Mouse (Mus musculus) left cerebral cortex, adult 2 months (tissue): ENCODE measurements at regions not wholly inside any gene's neighbourhood (a gene's known extent, or its start where the extent isn't known, plus 50 kb on each side); places are given as distances from the start of the nearest gene placed in this dataset.

Source experiments
- DNase-seq, 2 experiments: peaks; one replicate each; pipeline ENCODE4 v3.0.0; 2021 to 2022; ENCODE audit warnings: low spot score in 2 of 2, mixed read lengths in 1 of 2; ENCODE audit errors: extremely low spot score in 1 of 2
- H3K27ac ChIP-seq: fragments of 200-600 bp; 2 replicates; pipeline ENCODE4 v1.8.1; 2022
- H3K4me3 ChIP-seq: fragments of 200-600 bp; 2 replicates; pipeline ENCODE4 v1.8.1; 2022
- CTCF ChIP-seq: fragments of 200-600 bp; IDR thresholded peaks from 2 replicates; pipeline ENCODE4 v1.8.1; 2022; ENCODE audit warnings: antibody characterized with exemption, mild to moderate bottlenecking, moderate library complexity
- intact Hi-C: fragments of 180-260 bp; cut with DNase I; formaldehyde crosslinking; loops from one replicate; pipeline ENCODE4 v1.15.1; 2025

DNA sequence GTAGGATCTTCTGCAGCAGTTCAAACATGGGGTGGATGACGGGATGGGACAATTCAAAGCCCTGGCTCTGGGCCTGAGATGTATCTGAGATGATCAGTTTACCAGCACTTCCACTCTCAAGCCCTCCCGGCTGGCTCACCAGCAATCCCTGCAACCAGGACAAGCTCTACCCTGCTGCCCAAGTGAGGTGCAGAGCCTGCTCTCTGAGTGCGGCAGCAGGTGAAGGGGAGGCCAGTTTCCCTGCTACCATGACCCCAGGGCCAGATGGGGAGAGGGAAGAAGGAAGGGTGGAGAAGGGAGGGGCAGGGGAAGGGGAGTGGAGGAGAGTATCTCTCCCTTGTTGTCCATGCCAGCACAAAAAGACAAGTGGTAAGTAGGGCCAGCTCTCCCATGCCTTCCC, 638.9 kb upstream of the Gm38303 start:
- no peak for DNase-seq
- Histone ChIP-seq H3K27ac (no peak overlapping the region), H3K4me3 (no peak overlapping the region)
- intact Hi-C loops, result no loop called here
- no peak for TF ChIP-seq CTCF

GRCm38 (mm10) chr3:10952583-10952982, 617.1 kb upstream of the Gm38303 start:
- H3K4me3 ChIP-seq, result no peak overlapping the region
- DNase-seq, result no peak
- no peak for TF ChIP-seq CTCF
- H3K27ac ChIP-seq, result no peak overlapping the region
- intact Hi-C loops, result no loop called here

DNA sequence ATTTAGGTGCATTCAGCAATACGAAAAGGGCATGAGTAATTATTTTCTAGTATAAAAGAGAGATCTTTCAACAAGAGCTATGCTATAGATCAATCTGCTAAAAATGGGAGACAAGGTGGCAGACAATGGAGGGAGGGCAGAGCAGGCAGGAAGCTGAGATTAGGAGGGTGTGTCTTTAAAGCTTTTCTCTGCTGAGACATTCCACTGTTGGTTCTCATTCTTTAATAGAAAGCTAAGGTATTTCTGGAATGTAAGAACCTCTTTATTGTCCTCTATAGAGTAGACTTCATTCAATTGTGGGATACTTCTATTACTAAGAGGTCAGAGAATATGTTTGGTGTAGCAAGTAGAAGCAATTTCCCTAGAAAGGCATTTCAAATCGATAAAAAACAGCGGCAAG, 581.6 kb upstream of the Gm38303 start:
- DNase-seq, result no peak
- intact Hi-C loops, result no loop called here

GRCm38 (mm10) chr3:10891981-10892380, 556.5 kb upstream of the Gm38303 start:
- Histone ChIP-seq H3K4me3 (no peak overlapping the region), H3K27ac (no peak overlapping the region)
- intact Hi-C loops, result no loop called here
- no peak for DNase-seq
- TF ChIP-seq CTCF, result no peak

More for the DNA sequence above, 581.6 kb upstream of the Gm38303 start:
- TF ChIP-seq CTCF, result no peak
- no peak overlapping the region for H3K4me3 ChIP-seq
- no peak overlapping the region for H3K27ac ChIP-seq
